Mouse (Mus musculus) heart, embryonic 14.5 days (tissue): ENCODE results near the gene Zcchc14. TPM values are rescaled to one million over a fixed set of nuclear protein-coding genes. Genes with fewer than 3 reads are reported as not detected.

ENCODE experiments used
- ATAC-seq: fragments of 200-750 bp; cut with Nextera tagmentation; 2 replicates; pipeline ENCODE4 v1.8.0; 2017; ENCODE audit warnings: low read depth, moderate TSS enrichment; ENCODE audit not compliant: insufficient number of reproducible peaks, insufficient read depth, low FRiP score
- H3K27ac ChIP-seq, 2 experiments: fragments of 200-500 bp in 1 of 2; fragments of 300-500 bp in 1 of 2; sonication (generic) in 1 of 2; replicated peaks in 1 of 2; 2 replicates each; pipeline ENCODE4 v1.5.1; 2012 to 2014; ENCODE audit warnings: low read depth in 2 of 2, low read length in 2 of 2, control low read depth in 1 of 2, mild to moderate bottlenecking in 1 of 2, mixed read lengths in 1 of 2; ENCODE audit not compliant: control insufficient read depth in 1 of 2, insufficient read depth in 1 of 2
- H3K27me3 ChIP-seq: fragments of 300-500 bp; sonication (generic); 2 replicates; pipeline ENCODE4 v1.6.1; 2014; ENCODE audit warnings: mild to moderate bottlenecking, low read length, control low read depth; ENCODE audit not compliant: control insufficient read depth, insufficient read depth
- H3K36me3 ChIP-seq: fragments of 300-500 bp; sonication (generic); 2 replicates; pipeline ENCODE4 v1.6.1; 2014; ENCODE audit warnings: mild to moderate bottlenecking, control low read depth, low read length, mixed read lengths; ENCODE audit not compliant: control insufficient read depth, insufficient read depth
- H3K4me1 ChIP-seq, 2 experiments: fragments of 200-500 bp in 1 of 2; fragments of 300-500 bp in 1 of 2; sonication (generic) in 1 of 2; 2 replicates each; pipeline ENCODE4 v1.6.1; 2012 to 2014; ENCODE audit warnings: low read length in 2 of 2, control low read depth in 1 of 2, mixed read lengths in 1 of 2; ENCODE audit not compliant: control insufficient read depth in 2 of 2, insufficient read depth in 2 of 2
- H3K4me2 ChIP-seq: fragments of 300-500 bp; sonication (generic); 2 replicates; pipeline ENCODE4 v1.6.1; 2014; ENCODE audit warnings: mild to moderate bottlenecking, low read length
- H3K4me3 ChIP-seq, 2 experiments: fragments of 200-500 bp in 1 of 2; fragments of 300-500 bp in 1 of 2; sonication (generic) in 1 of 2; 2 replicates each; pipeline ENCODE4 v1.5.1; 2012 to 2014; ENCODE audit warnings: low read length in 2 of 2, mild to moderate bottlenecking in 2 of 2, control low read depth in 1 of 2, low read depth in 1 of 2, moderate library complexity in 1 of 2; ENCODE audit not compliant: control insufficient read depth in 1 of 2, insufficient read depth in 1 of 2
- H3K9ac ChIP-seq: fragments of 300-500 bp; sonication (generic); 2 replicates; pipeline ENCODE4 v1.6.1; 2014; ENCODE audit warnings: mild to moderate bottlenecking, low read length
- H3K9me3 ChIP-seq: fragments of 300-500 bp; sonication (generic); 2 replicates; pipeline ENCODE4 v1.6.1; 2016; ENCODE audit warnings: low read length, control low read depth; ENCODE audit not compliant: control insufficient read depth
- WGBS: fragments of 180-500 bp; shearing (Covaris S2); extraction: QIAGEN DNeasy Blood & Tissue Kit; methylation state at CpG from one replicate; pipeline ENCODE4 v1.1.7; 2014; 5-methylcytosine and 5-hydroxymethylcytosine counted together
- polyA plus RNA-seq: library from polyadenylated mRNA; unstranded; fragments of >200 nt; fragmentation: Nextera tagmentation; extraction: Ambion mirVana; gene quantifications from 2 replicates; pipeline ENCODE4 v1.2.1, GENCODE M21; 2014

Zcchc14 gene
- polyA plus RNA-seq, 1 experiment from 2014 or later, result 13.9 TPM

DNA sequence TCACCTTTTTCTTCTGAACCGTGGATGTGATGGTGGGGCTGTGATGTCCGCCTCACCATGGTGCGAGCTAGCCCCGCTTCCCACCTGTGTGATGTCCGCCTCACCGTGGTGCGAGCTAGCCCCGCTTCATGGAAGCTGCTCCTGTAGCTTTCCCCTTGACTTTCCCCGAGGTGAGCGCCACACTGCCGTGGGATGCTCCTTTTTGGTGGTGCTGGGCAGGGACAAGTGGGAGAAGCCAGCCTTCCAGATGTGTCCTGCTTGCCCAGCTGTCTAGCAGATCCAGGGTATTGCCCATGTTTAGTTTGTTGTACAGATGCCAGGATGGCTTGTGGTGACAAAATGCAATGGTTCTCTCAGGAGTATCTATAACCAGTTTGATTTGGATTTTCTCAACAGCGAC, 10.4 kb upstream of the Zcchc14 start:
- no peaks in the 10 kb centered on the region for H3K27me3 ChIP-seq
- H3K4me1 ChIP-seq, result peaks cover 15 to 20% of the 10 kb centered on the region in 2 experiments
- 94% methylated on average over 12 of the region's 12 CpGs for WGBS
- no peak for ATAC-seq
- no peak overlapping the region for H3K27ac ChIP-seq
- H3K4me3 ChIP-seq, result no peak overlapping the region
- no peak overlapping the region for H3K4me2 ChIP-seq
- H3K36me3 ChIP-seq, result no peaks in the 10 kb centered on the region
- no peak overlapping the region for H3K9ac ChIP-seq
- no peaks in the 10 kb centered on the region for H3K9me3 ChIP-seq

DNA sequence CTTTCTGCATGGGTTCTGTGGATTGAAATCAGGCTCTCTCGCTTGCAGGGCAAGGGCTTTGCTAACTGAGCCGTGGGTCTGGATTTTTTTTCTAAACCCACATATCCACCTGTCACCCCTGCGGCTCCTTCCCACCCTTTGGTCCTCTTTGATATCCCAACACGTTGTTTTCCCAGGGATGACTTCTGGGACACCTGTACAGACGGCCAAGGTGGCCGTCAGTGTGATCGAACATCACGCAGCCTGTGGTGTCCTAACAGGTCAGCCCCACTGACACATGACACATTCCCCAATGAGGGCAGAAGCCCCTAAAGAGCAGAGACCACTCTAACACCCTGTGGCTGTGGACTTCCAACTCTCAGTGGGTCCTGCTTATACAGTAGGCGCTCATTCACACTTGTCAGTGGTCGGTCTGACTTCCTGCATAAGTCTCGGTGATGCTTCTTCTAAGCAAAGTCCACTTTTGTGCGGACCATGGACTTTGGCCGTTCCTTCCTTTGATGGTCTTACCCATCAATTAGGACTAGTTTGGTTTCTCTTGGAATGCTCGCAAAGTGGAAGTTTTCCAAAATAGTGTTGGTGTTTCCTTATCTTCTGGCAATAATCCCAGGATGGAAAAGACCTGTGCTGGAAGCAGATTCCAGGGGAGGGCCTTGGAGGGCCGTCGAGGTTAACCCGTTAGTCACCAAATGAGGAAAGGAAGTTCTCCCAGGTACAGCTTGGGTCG, 9.1 kb upstream of the Zcchc14 start:
- Histone ChIP-seq H3K4me1 (peaks cover 14 to 19% of the 10 kb centered on the region in 2 experiments), H3K27me3 (no peaks in the 10 kb centered on the region), H3K4me3 (no peak overlapping the region), H3K4me2 (no peak overlapping the region), H3K9me3 (no peaks in the 10 kb centered on the region), H3K9ac (no peak overlapping the region), H3K36me3 (no peaks in the 10 kb centered on the region), H3K27ac (no peak overlapping the region)
- WGBS, result 56% methylated on average over 18 of the region's 18 CpGs
- ATAC-seq, result no peak

DNA sequence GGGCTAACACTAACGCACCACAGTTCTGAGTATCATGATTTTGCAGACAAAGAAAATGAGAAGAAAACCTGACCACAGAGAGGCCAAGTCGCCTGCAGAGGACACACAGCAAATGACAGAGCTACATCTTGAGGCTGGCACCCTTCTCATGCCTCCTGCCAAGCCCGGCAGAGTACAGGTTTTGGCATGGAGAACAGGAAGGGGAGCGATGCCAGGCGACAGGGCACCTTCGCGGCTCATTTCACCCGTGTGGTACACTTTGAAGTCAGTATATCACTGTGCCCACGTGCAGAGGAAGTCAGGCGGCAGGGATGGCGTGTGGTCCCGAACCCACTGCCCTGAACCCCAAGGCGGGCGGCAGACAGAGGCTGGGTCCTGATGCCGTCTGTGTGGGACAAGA, 7.9 kb upstream of the Zcchc14 start:
- H3K4me1 ChIP-seq, result peaks cover 11 to 17% of the 10 kb centered on the region in 2 experiments
- H3K9ac ChIP-seq, result no peak overlapping the region
- no peak overlapping the region for H3K27ac ChIP-seq
- no peaks in the 10 kb centered on the region for H3K27me3 ChIP-seq
- no peak overlapping the region for H3K4me2 ChIP-seq
- no peak for ATAC-seq
- no peaks in the 10 kb centered on the region for H3K9me3 ChIP-seq
- H3K36me3 ChIP-seq, result no peaks in the 10 kb centered on the region
- H3K4me3 ChIP-seq, result no peak overlapping the region
- WGBS, result 71% methylated on average over 15 of the region's 15 CpGs

DNA sequence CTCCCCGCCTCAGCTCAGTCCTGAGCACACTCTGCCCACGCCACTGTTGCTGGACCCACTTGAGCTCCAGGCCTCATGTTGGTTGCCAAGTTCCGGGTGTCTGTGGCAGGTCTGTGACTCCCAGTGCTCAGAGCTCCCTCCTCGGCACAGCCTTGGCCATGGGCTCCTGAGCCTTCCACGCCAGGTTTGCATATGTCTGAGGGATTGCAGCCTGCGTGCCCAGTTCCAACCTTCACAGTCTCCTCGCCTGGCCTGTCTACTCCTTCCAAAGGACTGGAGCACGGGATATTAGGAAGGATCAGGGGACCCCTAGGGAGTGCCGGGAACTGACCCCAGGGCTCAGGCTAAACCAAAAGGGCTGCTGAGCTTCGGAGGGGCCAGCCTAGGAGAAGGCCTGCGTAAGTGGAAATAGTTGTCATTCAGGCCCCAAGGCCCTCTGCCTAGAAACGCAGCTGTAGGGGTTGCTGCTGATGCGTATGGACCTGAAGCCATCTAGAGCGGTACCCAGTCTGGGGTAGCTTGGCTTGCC, 2.3 kb upstream of the Zcchc14 start:
- WGBS, result 81% methylated on average over 14 of the region's 14 CpGs
- H3K27ac ChIP-seq, result no peak overlapping the region
- H3K4me2 ChIP-seq, result no peak overlapping the region
- no peaks in the 10 kb centered on the region for H3K27me3 ChIP-seq
- no peak overlapping the region for H3K9ac ChIP-seq
- no peak overlapping the region for H3K4me3 ChIP-seq
- no peak for ATAC-seq
- peaks cover 22 to 25% of the 10 kb centered on the region in 2 experiments for H3K4me1 ChIP-seq
- H3K36me3 ChIP-seq, result peaks cover 12% of the 10 kb centered on the region; the same call in 1 of the 2 replicates
- no peaks in the 10 kb centered on the region for H3K9me3 ChIP-seq

- H3K4me3 ChIP-seq, result peak overlapping the region in 1 of 2 experiments; percentile 80; a peak in 1 of 4 replicates
- peaks cover 27 to 31% of the 10 kb centered on the region in 2 experiments for H3K4me1 ChIP-seq
- peak overlapping the region; percentile 97 for H3K4me2 ChIP-seq
- H3K27me3 ChIP-seq, result no peaks in the 10 kb centered on the region
- 77% methylated on average over 4 of the region's 4 CpGs for WGBS
- no peak for ATAC-seq
- no peak overlapping the region for H3K27ac ChIP-seq
- no peaks in the 10 kb centered on the region for H3K9me3 ChIP-seq
- peaks cover 15% of the 10 kb centered on the region; the same call in 1 of the 2 replicates for H3K36me3 ChIP-seq
- H3K9ac ChIP-seq, result peak overlapping the region; percentile 89
Measured at GRCm38 (mm10) chr8:121654131-121654530, 1.4 kb upstream of the Zcchc14 start.

GRCm38 (mm10) chr8:121653340-121654019, 779 bp upstream of the Zcchc14 start:
- Histone ChIP-seq H3K4me3 (peak overlapping the region; percentile 72 to 80), H3K27ac (peak overlapping the region; percentile 89 to 90), H3K36me3 (peaks cover 15% of the 10 kb centered on the region; the same call in 1 of the 2 replicates), H3K4me1 (peaks cover 27 to 38% of the 10 kb centered on the region in 2 experiments), H3K27me3 (no peaks in the 10 kb centered on the region), H3K9ac (peak overlapping the region; percentile 89), H3K4me2 (peak overlapping the region; percentile 97), H3K9me3 (no peaks in the 10 kb centered on the region)
- ATAC-seq, result peak; percentile 1; the same call in 1 of the 2 replicates
- WGBS, result 4% methylated on average over 31 of the region's 31 CpGs

GRCm38 (mm10) chr8:121651874-121652361, 783 bp downstream of the Zcchc14 start:
- peak overlapping the region; percentile 37 to 57; a peak in 3 of 4 replicates for H3K27ac ChIP-seq
- no peak for ATAC-seq
- under 1% methylated on average over 55 of the region's 56 CpGs for WGBS
- H3K9ac ChIP-seq, result peak overlapping the region; percentile 82
- H3K9me3 ChIP-seq, result no peaks in the 10 kb centered on the region
- peak overlapping the region; percentile 99 for H3K4me2 ChIP-seq
- no peaks in the 10 kb centered on the region for H3K27me3 ChIP-seq
- H3K4me3 ChIP-seq, result peak overlapping the region; percentile 74 to 89
- H3K4me1 ChIP-seq, result peaks cover 27 to 48% of the 10 kb centered on the region in 2 experiments
- peaks cover 20% of the 10 kb centered on the region; the same call in 1 of the 2 replicates for H3K36me3 ChIP-seq
